Mouse (Mus musculus): ENCODE data around the gene Fam19a1.
"Not testable (repeated sequence)": the region's sequence is repeated elsewhere in the genome, so short reads cannot be mapped to it uniquely, and the experiment has no call there.

Gene Fam19a1

DNA sequence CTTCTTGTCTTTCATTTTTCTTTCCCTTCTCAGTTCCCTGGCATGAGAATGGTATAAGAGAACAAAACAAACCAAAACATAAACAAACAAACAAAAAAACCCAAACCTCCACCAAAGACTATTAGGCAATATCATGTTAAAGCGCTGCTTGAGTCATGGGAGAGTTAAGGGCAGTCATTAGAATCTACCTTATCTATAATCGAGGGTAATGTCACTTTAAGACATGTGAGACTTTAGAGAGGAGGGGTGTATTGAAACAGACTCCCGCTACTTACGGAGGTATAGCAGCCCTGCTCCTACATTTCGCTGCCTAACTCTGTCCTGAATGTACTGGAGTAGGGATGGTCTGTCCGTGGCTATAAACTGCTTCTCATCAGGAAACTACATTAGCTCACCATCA, at the start of gene Fam19a1:
TSS of gene Fam19a1 (plus strand) at position 301 of the 400 bp plus-strand sequence.
- DNase-seq (ENCODE audit: low spot score) = no peak

DNA sequence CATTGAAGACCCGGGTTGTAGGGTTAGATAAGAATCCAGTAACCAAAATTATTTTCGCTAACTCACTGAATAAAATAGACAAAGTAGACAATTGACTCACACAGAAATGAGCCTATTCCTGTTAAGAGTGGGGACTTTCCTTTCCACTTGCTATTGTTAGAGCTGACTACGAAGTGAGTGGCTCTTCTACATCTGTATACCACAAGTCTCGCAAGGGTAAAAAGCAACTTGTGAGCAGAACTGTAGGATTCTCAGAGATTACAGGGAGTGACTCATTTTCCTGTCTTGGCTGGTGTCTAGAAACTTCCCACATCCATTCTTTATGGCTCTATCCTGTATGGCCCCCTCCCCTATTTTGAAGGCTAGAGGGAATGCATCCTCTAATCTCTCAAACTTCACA, 41.9 kb upstream of the Fam19a1 start:
- DNase-seq (ENCODE audit: low spot score) = no peak

DNA sequence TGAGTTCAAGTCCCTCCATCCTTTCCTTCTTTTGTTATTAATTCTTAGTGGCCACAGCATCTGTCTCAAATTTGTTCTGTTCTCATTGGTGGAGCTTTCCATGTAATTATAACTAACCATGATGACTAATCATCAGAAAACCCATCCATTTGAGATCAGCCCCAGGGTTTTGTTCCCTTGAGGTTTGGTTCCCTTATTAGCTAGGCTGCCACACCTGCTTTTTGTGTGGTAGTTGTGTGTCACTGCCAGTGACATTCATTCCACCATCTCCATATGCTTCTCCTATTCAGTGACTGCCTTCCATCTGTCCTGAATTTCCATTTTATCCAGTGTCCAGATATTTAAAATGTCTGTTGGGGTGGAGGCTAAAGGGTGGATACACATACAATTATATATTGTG, 41.4 kb upstream of the Fam19a1 start:
- DNase-seq (ENCODE audit: low spot score) = no peak

DNA sequence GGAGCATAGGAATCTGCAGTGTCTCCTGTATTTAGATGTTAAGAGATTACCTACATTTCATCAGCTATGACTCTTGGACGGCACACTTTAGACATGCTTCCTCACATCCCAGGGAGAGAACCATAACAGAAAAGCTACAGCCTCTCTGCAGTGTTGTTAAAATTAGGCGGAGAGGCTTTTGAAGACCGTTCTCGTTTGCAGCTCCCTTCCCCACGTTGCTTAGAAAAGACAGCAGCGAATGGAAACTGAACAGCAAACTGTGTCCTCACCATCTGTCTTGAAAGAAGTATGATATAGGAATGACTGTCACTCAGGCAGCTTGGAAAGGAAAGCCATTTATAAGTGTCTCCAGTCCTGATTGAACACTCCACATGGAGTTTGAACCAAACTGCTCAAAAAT, 23.0 kb upstream of the Fam19a1 start:
- no peak for DNase-seq (ENCODE audit: low spot score)

DNA sequence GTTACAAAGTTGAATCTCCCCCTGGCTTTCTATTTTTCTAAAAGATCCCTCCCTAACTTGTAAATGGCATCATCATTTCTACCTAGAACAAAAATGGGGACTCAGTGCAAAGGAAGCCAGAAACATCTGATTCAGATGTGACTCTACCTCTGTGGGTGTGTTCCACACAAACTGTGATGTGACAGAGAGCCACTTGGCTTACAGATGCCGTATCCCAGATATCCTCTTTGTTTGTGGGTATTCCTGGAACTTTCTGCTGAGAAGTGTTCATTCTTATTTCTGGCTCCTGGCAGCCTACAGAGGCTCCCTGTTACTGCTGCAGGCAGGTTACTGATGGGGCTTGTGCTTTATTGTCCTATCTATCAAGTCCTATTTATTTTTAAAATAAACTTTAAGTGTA, 19.2 kb upstream of the Fam19a1 start:
- DNase-seq (ENCODE audit: low spot score) = no peak

DNA sequence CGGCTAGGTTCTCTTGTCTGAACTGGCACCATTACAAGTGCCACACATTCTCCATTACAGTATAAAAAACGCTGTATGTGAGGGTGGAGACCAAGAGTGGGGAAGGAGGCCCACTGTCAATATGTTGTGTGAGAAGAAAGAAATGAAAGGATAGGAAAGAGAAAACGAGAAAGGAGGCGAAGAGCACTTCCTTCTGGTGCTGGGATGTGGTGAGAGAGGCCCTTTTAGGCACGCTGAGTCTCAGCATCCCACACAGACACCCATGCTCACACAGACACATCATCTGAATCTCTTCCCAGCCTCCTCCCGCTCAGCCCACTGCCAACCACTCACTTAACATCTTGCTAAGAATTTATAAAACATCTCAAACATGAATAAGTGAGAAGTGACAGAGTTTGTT, 14.7 kb upstream of the Fam19a1 start:
- no peak for DNase-seq (ENCODE audit: low spot score)

DNA sequence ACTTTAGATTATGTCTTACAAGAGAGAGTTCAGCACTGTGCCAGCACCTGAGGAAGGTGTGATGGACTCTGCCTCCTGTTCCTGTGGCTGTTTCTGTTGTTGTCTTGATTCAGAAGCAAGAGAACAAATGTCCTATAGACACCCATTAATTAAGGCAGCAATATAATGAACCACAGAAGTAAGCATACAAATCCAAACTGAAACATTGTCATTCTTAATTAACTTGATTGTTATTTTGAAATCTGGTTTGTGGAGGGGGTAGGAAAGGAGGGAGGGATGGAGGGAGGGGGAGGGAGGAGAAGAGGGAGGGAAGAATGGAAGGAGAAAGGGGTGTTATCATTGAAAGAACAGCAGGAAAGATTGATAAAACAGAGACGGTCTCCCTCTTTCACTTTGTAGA, 1.3 kb upstream of the Fam19a1 start:
- DNase-seq (ENCODE audit: low spot score) = no peak

DNA sequence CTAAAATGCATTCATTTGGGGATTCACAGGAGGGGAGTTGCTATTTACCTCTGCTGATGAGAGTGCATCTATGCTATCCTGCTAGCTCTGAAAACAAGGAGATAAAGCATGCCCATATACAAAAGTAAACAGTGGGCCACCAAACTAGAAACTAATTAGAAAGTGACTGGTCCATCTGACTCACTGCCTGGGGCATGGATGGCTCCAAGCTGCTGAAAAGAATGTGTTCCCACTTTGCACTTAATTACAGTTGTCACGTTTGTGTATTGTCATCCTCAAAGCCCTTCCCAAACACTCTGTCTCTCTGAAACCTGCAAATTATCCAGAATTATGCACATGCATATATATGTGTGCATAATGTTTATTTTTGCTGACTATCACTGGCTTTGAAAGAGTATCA, 1.2 kb downstream of the Fam19a1 start:
- DNase-seq (ENCODE audit: low spot score) = no peak

DNA sequence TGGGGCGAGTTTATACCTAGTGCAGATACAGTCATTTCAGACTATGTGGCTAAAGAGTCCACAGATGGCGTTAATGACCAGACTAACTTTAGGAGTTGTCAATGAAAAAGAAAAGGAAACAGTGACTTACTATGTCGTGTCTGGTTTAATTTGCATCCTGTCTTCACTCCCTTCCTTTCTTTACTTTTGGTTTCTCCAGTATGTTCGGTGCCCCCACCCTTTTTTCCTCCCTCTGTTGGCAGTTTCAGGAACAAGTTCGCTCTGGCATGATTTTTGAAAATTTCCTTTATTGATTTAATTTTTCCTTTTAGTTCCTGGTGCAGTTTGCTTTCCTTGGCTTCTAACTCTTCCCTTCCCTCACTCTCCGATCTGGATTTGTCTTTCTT, 3.2 kb downstream of the Fam19a1 start:
- DNase-seq (ENCODE audit: low spot score) = no peak

DNA sequence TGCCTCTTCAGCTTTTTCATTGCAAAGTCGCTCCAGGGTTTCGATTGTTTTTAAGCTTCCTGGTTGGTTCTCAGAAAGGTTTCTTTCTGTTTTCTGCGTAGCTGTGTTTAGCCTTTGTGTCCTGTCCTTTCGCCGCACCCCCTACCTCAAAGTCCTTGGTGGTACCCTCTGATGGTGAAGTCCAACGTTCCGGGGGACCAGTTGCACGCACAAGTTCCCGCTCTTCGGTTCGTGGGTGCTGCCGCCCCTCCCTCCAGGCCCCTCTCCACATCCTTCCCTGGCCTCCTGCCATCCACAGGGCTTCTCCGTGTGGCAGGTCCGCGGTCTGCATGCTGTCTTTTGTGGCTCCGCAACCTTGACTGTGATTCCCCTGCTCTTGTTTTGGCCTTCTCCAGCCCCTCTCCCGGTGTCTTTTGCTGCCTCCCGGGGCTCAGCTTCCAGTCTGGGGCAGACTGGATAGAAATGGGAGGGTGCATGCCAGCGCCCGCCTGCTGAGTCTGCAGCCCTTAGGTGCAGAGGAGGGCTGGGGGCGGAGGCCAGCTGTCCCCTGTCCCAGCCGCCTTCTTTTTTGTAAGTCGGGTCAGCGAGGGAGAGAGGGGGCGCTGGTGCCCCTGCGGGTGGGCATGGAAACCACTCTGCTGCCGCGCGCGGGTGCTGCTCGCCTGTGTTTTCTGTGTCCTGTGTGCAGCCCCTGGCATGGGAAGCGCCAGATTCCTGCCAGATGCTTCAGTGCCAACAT, 3.7 kb downstream of the Fam19a1 start:
- peak; percentile 4 for DNase-seq (ENCODE audit: low spot score)

DNA sequence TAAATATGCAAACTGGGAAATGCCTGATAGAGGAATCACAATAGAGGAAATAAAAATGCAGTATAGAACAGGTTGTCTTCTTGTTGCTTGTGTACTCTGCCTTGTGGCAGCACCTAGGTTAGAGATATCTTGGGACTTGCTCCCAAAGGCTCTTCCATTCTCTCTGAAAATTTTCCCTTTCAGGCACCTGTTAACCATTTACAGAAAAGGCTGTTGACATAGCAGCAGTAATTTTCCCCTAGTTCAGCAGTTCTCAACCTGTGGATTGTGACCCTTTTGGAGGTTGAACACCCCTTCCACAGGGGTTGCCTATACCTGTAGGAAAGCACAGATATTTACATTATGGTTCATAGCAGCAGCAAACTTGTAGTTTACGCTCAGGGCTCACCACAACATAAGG, 30.4 kb downstream of the Fam19a1 start:
- DNase-seq (ENCODE audit: low spot score) = peak; percentile 10

DNA sequence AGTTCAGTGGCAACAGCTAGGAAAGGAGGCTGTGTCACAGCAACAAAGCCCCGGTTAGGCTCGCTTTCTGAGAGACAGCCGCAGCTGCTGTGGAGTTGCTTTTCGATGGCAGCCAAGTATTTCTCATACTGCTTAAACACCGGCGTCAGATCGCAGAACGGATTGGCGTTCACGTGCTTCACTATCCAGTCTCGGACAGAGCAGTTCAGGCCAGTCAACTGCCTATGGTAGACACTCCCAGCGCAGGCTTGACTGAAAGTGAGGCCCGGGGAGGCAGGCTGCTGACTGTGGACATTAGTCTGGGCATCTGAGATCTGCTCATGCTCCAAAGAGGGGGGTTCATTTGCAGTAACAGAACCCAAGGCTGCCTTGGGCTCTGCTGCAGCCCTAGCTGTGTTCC, 52.4 kb downstream of the Fam19a1 start:
- DNase-seq (ENCODE audit: low spot score) = no peak

DNA sequence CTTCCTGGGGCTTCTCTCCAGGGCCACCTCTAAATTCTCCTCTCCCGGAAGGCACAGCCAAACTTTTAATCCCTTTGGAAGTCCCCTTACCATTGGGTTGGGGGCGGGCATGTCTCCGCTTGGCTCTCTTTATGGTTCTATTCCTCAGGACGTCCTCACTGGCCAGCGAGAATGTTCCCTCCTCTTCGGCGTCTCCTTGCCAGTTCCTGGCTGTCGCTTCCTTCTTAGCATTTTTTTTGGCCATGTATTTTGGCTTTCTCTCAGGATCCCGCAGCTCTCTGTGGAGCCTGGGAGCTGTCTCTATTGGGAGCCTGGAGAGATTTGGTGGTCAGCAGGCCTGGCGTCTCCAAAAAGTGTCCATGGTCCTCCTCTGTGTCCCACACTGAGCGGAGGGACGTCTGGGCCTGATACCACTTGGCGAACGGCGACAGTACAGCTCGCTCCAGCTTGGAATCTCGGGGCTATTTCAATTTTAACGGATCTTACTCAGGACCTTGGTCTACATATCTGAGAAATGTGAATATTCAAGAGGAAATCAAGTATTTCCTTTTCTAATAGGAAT, 52.9 kb downstream of the Fam19a1 start, which contains the start of gene 1700123L14Rik:
TSS of gene 1700123L14Rik (minus strand) at position 426 of the 562 bp plus-strand sequence.
- DNase-seq (ENCODE audit: low spot score) = no peak

DNA sequence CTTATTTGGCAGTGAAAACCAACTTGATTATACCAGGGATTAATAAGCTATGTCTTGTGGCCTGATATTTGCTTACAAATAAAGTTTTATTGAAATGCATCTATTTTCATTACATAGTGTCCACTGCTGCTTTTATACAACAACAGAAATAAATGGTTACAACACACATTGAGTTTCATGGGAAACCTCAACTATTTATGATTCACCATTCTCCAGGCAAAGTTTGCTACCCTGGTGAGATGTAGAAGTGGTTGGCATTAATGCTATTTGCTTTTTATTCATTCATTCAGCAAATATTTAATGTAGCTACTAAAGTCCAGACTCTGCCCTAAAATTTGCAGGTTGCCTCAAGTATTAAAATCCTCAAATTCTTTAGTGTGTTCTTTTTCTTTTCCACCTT, 54.1 kb downstream of the Fam19a1 start:
- no peak for DNase-seq (ENCODE audit: low spot score)

DNA sequence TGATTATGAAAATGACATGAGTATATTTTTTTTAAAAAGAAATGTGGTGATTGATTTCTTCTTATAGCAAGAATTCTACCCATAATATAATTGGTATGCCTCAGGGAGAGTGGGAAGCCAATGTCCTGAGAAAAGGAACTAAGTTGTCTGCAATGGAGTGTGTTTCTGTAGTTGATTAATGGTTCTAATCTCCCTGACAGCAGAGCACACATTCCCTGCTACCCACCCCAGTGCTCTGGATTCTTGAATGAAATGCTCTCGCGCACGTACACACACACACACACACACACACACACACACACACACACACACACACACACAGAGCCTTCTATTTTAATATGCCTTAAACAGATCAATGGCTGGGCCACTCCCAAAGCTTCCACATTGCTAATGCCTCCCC, 60.7 kb downstream of the Fam19a1 start:
- no peak for DNase-seq (ENCODE audit: low spot score)

DNA sequence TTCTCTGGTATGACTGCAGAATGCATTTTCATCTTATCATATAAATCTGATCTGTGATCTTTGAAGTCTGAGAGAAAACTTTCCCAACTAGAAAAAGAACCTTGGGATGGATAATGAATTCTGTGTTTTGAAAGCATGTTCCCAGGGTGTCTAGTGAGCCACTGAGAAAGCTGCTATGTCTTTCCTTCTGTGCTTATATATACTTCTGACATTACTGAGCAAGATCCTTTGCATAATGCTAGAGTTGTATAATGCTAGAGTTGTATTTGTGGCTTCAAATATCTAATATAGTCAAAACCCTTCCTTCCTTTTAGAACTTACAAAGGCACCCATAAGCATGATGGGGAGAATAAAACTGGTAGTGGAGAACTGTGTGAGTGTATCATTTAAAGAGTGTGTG, 65.6 kb downstream of the Fam19a1 start:
- no peak for DNase-seq (ENCODE audit: low spot score)

DNA sequence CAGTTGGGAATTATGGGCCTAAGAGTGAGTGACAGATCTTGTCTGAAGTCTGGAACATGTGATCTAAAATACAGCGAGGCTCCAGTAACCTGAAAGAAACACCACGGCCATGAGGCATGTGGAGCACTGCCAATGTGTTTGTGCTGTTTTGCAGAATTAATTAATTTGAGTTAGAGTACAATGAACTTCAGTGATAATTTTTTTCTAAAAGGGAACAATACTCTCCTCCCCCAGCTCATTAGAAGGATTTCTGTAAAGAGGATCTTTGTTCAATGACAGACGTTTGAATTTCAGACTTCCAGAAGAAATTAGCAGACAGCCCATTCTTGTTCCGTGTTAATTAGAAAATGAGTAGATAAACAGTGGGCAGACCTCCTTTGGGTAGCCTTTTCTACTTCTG, 70.4 kb downstream of the Fam19a1 start:
- DNase-seq (ENCODE audit: low spot score) = no peak

DNA sequence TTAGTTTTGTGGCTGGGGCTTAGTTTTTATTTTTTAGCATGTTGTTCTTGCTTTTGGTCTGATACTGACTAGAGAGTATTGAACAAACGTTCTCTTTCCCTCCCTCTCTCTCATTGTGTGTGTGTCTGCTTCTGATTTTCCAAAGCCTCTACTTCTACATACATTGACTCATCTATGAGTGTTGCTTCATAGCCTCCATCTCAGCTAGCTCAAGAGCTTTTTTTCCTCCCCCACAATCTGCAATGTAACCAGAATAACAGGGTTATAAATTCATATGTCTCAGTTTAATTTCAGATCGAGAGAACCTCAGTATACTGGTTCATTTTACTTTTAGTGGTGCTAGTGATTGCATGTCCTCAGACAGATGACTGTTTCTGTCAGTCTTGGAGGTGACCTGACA, 73.6 kb downstream of the Fam19a1 start:
- DNase-seq (ENCODE audit: low spot score) = no peak

DNA sequence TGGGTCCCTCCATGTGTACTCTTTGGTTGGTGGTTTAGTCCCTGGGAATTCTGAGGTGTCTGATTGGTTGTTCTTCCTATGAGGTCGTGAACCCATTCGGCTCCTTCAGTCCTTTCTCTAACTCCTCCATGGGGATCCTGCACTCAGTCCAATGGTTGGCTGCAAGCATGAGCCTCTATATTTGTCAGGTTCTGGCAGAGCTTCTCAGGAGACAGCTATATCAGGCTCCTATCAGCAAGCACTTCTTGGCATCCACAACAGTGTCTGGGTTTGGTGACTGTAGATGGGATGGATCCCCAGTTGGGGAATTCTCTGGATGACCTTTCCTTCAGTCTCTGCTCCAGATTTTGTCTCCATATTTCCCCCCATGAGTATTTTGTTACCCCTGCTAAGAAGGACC, 86.0 kb downstream of the Fam19a1 start:
- DNase-seq (ENCODE audit: low spot score) = not testable (repeated sequence)

DNA sequence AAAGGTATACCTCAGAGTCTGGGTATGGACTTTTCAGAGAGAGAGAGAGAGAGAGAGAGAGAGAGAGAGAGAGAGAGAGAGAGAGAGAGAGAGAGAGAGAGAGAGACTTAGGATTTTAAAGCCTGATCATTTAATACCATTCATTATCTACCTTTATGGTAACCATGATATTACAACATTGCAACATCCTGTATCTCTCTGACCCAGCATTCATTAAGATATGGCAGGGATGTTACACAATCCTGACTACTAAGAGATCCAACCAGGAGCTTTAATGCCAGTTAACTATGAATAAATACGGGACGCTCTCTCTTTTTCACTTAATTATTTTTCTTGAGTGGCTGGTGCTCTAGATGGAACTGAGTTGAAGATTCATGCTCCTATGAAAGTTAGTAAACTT, 92.4 kb downstream of the Fam19a1 start:
- no peak for DNase-seq (ENCODE audit: low spot score)

DNA sequence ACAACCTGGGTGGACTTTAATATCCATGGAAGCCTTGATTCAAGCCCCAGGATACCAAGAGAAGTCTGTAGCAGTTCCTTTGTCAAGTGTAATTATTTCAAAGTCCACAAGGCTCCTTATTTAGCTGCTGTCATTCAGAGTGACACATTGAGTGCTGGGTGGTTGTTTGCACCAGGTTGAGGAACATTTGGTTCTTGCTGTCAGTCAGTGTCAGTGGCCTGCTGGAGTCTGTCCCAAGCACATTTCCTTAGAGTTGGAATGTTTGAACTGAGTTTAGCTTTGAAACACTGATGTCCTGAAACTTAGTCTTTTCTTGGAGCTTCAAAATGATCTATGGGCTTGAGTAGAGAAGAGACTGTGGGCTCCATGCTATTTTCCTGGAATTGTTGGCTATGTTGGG, 121.9 kb downstream of the Fam19a1 start:
- DNase-seq (ENCODE audit: low spot score) = no peak

DNA sequence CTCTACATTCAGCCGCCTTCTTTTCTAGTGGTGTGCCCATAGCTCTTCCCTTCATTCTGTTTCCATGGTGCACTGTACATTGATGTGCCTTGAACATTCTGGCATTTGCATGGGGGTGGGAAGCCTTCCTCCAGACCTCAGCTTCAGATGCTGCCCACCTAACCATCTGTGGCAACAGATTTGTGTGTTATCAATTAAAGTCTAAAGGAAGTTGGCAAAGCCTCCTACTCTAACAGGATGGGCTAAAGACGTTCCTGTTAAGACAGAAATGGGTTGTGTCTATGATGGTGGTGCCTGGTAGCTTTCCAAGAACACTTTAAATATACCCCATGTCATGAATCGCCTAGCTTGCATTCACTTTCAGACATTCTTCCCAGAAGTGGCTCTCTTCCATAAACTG, 131.4 kb downstream of the Fam19a1 start:
- no peak for DNase-seq (ENCODE audit: low spot score)

DNA sequence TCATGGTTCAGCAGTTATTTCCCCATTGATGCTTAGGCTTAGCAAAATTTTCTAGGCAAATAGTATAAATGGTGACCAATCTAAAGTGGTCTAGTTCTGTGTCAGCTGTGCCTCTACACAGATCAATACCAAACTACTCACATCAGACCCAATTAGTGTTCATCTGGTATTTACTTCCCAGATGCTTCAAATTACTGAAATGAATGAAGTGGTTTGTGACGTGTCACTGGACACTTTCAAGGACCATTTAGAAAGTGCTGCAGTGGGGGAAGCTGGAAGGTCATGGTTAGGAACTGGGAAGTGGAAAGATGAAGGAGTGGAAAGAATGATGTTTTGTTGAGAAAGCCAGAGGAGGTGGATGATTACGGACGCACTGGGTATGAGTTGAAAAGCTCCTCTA, 139.0 kb downstream of the Fam19a1 start:
- no peak for DNase-seq (ENCODE audit: low spot score)

DNA sequence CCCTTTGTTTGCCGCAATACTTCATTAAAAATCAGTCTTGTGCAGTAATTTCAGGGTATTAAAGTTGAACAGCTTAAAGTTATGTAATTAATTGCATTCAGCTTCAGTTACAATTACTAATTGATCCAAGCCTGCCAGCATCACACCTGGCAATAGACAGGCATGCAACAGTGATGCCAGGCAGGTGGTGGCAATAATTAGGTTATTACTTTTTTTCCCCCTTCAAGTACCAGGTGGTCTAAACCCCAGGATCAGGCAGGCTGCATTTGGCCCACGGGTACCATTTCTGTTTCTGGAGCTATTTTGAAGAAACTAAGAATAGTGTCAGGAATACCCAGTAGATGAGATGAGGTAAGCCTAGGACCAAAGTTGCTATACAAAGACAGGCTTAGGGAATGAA, 141.9 kb downstream of the Fam19a1 start:
- no peak for DNase-seq (ENCODE audit: low spot score)
